28 mouse cellular contexts compared by ENCODE assay signal in genomic region chr11:103719436-103719835, GRCm38 (mm10). TPM values are rescaled to one million over a fixed set of nuclear protein-coding genes. Genes with fewer than 3 reads are reported as not detected.
"Had no signal": no experiment of that assay in that cellular context is flagged by ENCODE, and none has a peak within 500 bp of the region (broad histone marks: within the 10 kb centered on the region; RNA-seq: fewer than 3 reads in every experiment).

No protein-coding gene starts in this region.

- H3K4me2 ChIP-seq: limb, embryonic 12.5 days; limb, embryonic 15.5 days; liver, embryonic 11.5 days; lung, embryonic 14.5 days; midbrain, embryonic 12.5 days; neural tube, embryonic 13.5 days had no signal

- H3K27ac ChIP-seq: layer of hippocampus, adult 2 months; left cerebral cortex, adult 2 months; limb, embryonic 12.5 days; limb, embryonic 15.5 days; liver, embryonic 14.5 days; macrophage; midbrain, embryonic 12.5 days; neural tube, embryonic 13.5 days; stomach, postnatal 0 days had no signal

- H3K9ac ChIP-seq: limb, embryonic 12.5 days; limb, embryonic 15.5 days; liver, embryonic 14.5 days; liver, postnatal 0 days; lung, embryonic 14.5 days; midbrain, embryonic 12.5 days; neural tube, embryonic 13.5 days had no signal

- DNase-seq: kidney, adult 18-20 months; kidney, adult 9 months; kidney, postnatal 25 days; layer of hippocampus, adult 9-11 months; liver, postnatal 0 days; lung, embryonic 14.5 days; right cerebral cortex, adult 18-20 months; right cerebral cortex, postnatal 14 days; right cerebral cortex, postnatal 4 days; thymus, adult 2 months; thymus, postnatal 14 days; thymus, postnatal 4 days had no signal

- H3K36me3 ChIP-seq: limb, embryonic 12.5 days; limb, embryonic 15.5 days; midbrain, embryonic 12.5 days; neural tube, embryonic 13.5 days had no signal

- H3K4me3 ChIP-seq: layer of hippocampus, adult 2 months; left cerebral cortex, adult 2 months; limb, embryonic 12.5 days; limb, embryonic 15.5 days; midbrain, embryonic 12.5 days; myocyte; neural tube, embryonic 13.5 days had no signal

- H3K27me3 ChIP-seq: limb, embryonic 15.5 days; neural tube, embryonic 13.5 days had no signal

- H3K9me3 ChIP-seq: limb, embryonic 12.5 days; limb, embryonic 15.5 days; midbrain, embryonic 12.5 days; neural tube, embryonic 13.5 days had no signal

- ATAC-seq: liver, postnatal 0 days; lung, postnatal 0 days had no signal

RNA-seq across cellular contexts. Expression of gene Wnt9b, which starts 30.2 kb away (rescaled TPM):
- total RNA-seq: megakaryocyte, adult 5-6 weeks; monocyte, adult 5-6 weeks; neutrophil, adult 5-6 weeks had no signal
- polyA plus RNA-seq: lung, embryonic 14.5 days; macrophage; myocyte; neural tube, embryonic 13.5 days; stomach, postnatal 0 days had no signal

RNA-seq across cellular contexts. Expression of gene Wnt3, which starts 54.5 kb away (rescaled TPM):
- total RNA-seq: megakaryocyte, adult 5-6 weeks; monocyte, adult 5-6 weeks; neutrophil, adult 5-6 weeks had no signal
- polyA plus RNA-seq: kidney, embryonic 16.5 days; liver, postnatal 0 days; macrophage had no signal
